Mouse (Mus musculus): ENCODE data around the gene Rspry1. TPM values are rescaled to one million over a fixed set of nuclear protein-coding genes. Genes with fewer than 3 reads are reported as not detected.
A peak's percentile ranks its signal among the peaks of the same experiment; 100 is the strongest.

Rspry1 gene
- polyA plus RNA-seq, 1 experiment: 11.5 TPM

GRCm38 (mm10) chr8:94602471-94603131 lies 864 bp downstream of the Rspry1 start:
- H3K27ac ChIP-seq (ENCODE audit: insufficient read depth, low read depth, low read length): peak overlapping the region; percentile 79
- under 1% methylated on average over 31 of the region's 31 CpGs for WGBS
- H3K4me3 ChIP-seq (ENCODE audit: insufficient read depth, low read depth, low read length): peak overlapping the region; percentile 86
- no peaks in the 10 kb centered on the region for H3K36me3 ChIP-seq (ENCODE audit: control insufficient read depth, insufficient read depth, low read length)
- no peaks in the 10 kb centered on the region for H3K27me3 ChIP-seq (replicated peaks; ENCODE audit: control insufficient read depth, insufficient read depth, low read length)
- H3K4me1 ChIP-seq (ENCODE audit: control insufficient read depth, insufficient read depth, low read length): peaks cover 8% of the 10 kb centered on the region; the same call in 1 of the 2 replicates
- TF ChIP-seq POLR2A (IDR thresholded peaks at IDR 0.05; ENCODE audit: low read depth, low read length) (no peak), CTCF (conservative IDR thresholded peaks at IDR 0.05; ENCODE audit: insufficient read depth, insufficient read length, low read depth, low read length) (no peak)
- DNase-seq: peak; percentile 81

GRCm38 (mm10) chr8:94604030-94604429 lies 2.3 kb downstream of the Rspry1 start:
- H3K27me3 ChIP-seq (replicated peaks; ENCODE audit: control insufficient read depth, insufficient read depth, low read length): no peaks in the 10 kb centered on the region
- WGBS: 76% methylated on average over 2 of the region's 2 CpGs
- no peak for TF ChIP-seq POLR2A (IDR thresholded peaks at IDR 0.05; ENCODE audit: low read depth, low read length)
- no peak for TF ChIP-seq CTCF (conservative IDR thresholded peaks at IDR 0.05; ENCODE audit: insufficient read depth, insufficient read length, low read depth, low read length)
- no peak overlapping the region for H3K4me3 ChIP-seq (ENCODE audit: insufficient read depth, low read depth, low read length)
- H3K36me3 ChIP-seq (ENCODE audit: control insufficient read depth, insufficient read depth, low read length): no peaks in the 10 kb centered on the region
- H3K4me1 ChIP-seq (ENCODE audit: control insufficient read depth, insufficient read depth, low read length): peaks cover 8% of the 10 kb centered on the region; the same call in 1 of the 2 replicates
- H3K27ac ChIP-seq (ENCODE audit: insufficient read depth, low read depth, low read length): no peak overlapping the region
- no peak for DNase-seq

GRCm38 (mm10) chr8:94607064-94607463 lies 5.3 kb downstream of the Rspry1 start:
- no peaks in the 10 kb centered on the region for H3K36me3 ChIP-seq (ENCODE audit: control insufficient read depth, insufficient read depth, low read length)
- DNase-seq: no peak
- no peak overlapping the region for H3K27ac ChIP-seq (ENCODE audit: insufficient read depth, low read depth, low read length)
- H3K4me1 ChIP-seq (ENCODE audit: control insufficient read depth, insufficient read depth, low read length): peaks cover 2% of the 10 kb centered on the region; the same call in 1 of the 2 replicates
- TF ChIP-seq CTCF (conservative IDR thresholded peaks at IDR 0.05; ENCODE audit: insufficient read depth, insufficient read length, low read depth, low read length): 0 out of 2 replicates have a peak, but pooled peaks have one; percentile 3
- no peak for TF ChIP-seq POLR2A (IDR thresholded peaks at IDR 0.05; ENCODE audit: low read depth, low read length)
- no peak overlapping the region for H3K4me3 ChIP-seq (ENCODE audit: insufficient read depth, low read depth, low read length)
- H3K27me3 ChIP-seq (replicated peaks; ENCODE audit: control insufficient read depth, insufficient read depth, low read length): no peaks in the 10 kb centered on the region
- WGBS: 89% methylated on average over 5 of the region's 5 CpGs

GRCm38 (mm10) chr8:94624885-94625284 lies 23.1 kb downstream of the Rspry1 start:
- Histone ChIP-seq H3K27me3 (replicated peaks; ENCODE audit: control insufficient read depth, insufficient read depth, low read length) (no peaks in the 10 kb centered on the region), H3K27ac (ENCODE audit: insufficient read depth, low read depth, low read length) (no peak overlapping the region), H3K36me3 (ENCODE audit: control insufficient read depth, insufficient read depth, low read length) (peaks cover 5% of the 10 kb centered on the region), H3K4me1 (ENCODE audit: control insufficient read depth, insufficient read depth, low read length) (peaks cover 3% of the 10 kb centered on the region; the same call in 1 of the 2 replicates), H3K4me3 (ENCODE audit: insufficient read depth, low read depth, low read length) (no peak overlapping the region)
- 84% methylated on average over 1 of the region's 1 CpGs for WGBS
- TF ChIP-seq POLR2A (IDR thresholded peaks at IDR 0.05; ENCODE audit: low read depth, low read length): no peak
- no peak for DNase-seq

- WGBS: 75% methylated on average over 2 of the region's 2 CpGs
- DNase-seq: no peak
- Histone ChIP-seq H3K27me3 (replicated peaks; ENCODE audit: control insufficient read depth, insufficient read depth, low read length) (no peaks in the 10 kb centered on the region), H3K27ac (ENCODE audit: insufficient read depth, low read depth, low read length) (no peak overlapping the region), H3K36me3 (ENCODE audit: control insufficient read depth, insufficient read depth, low read length) (peaks cover 13% of the 10 kb centered on the region), H3K4me3 (ENCODE audit: insufficient read depth, low read depth, low read length) (no peak overlapping the region), H3K4me1 (ENCODE audit: control insufficient read depth, insufficient read depth, low read length) (no peaks in the 10 kb centered on the region)
- TF ChIP-seq CTCF (conservative IDR thresholded peaks at IDR 0.05; ENCODE audit: insufficient read depth, insufficient read length, low read depth, low read length) (no peak), POLR2A (IDR thresholded peaks at IDR 0.05; ENCODE audit: low read depth, low read length) (no peak)
Measured at GRCm38 (mm10) chr8:94633564-94634194, 31.9 kb downstream of the Rspry1 start.

- Histone ChIP-seq H3K27ac (ENCODE audit: insufficient read depth, low read depth, low read length) (no peak overlapping the region), H3K27me3 (replicated peaks; ENCODE audit: control insufficient read depth, insufficient read depth, low read length) (no peaks in the 10 kb centered on the region), H3K4me1 (ENCODE audit: control insufficient read depth, insufficient read depth, low read length) (no peaks in the 10 kb centered on the region), H3K4me3 (ENCODE audit: insufficient read depth, low read depth, low read length) (no peak overlapping the region), H3K36me3 (ENCODE audit: control insufficient read depth, insufficient read depth, low read length) (peaks cover 13% of the 10 kb centered on the region)
- no peak for DNase-seq
- TF ChIP-seq POLR2A (IDR thresholded peaks at IDR 0.05; ENCODE audit: low read depth, low read length) (no peak), CTCF (conservative IDR thresholded peaks at IDR 0.05; ENCODE audit: insufficient read depth, insufficient read length, low read depth, low read length) (no peak)
Measured at GRCm38 (mm10) chr8:94634211-94634610, 32.5 kb downstream of the Rspry1 start.

- Histone ChIP-seq H3K36me3 (ENCODE audit: control insufficient read depth, insufficient read depth, low read length) (peaks cover 14% of the 10 kb centered on the region), H3K4me1 (ENCODE audit: control insufficient read depth, insufficient read depth, low read length) (no peaks in the 10 kb centered on the region), H3K27me3 (replicated peaks; ENCODE audit: control insufficient read depth, insufficient read depth, low read length) (no peaks in the 10 kb centered on the region), H3K27ac (ENCODE audit: insufficient read depth, low read depth, low read length) (no peak overlapping the region), H3K4me3 (ENCODE audit: insufficient read depth, low read depth, low read length) (no peak overlapping the region)
- 87% methylated on average over 2 of the region's 2 CpGs for WGBS
- TF ChIP-seq POLR2A (IDR thresholded peaks at IDR 0.05; ENCODE audit: low read depth, low read length): no peak
- DNase-seq: no peak
Measured at GRCm38 (mm10) chr8:94641183-94641582, 39.4 kb downstream of the Rspry1 start.
